Mouse (Mus musculus) frontal cortex, postnatal 14 days (tissue): ENCODE measurements around the gene Galk1.

ENCODE experiments used
- DNase-seq, 2 experiments: peaks; one replicate each; pipeline ENCODE4 v3.0.0; 2022; ENCODE audit warnings: low spot score in 2 of 2

The Galk1 gene

DNA sequence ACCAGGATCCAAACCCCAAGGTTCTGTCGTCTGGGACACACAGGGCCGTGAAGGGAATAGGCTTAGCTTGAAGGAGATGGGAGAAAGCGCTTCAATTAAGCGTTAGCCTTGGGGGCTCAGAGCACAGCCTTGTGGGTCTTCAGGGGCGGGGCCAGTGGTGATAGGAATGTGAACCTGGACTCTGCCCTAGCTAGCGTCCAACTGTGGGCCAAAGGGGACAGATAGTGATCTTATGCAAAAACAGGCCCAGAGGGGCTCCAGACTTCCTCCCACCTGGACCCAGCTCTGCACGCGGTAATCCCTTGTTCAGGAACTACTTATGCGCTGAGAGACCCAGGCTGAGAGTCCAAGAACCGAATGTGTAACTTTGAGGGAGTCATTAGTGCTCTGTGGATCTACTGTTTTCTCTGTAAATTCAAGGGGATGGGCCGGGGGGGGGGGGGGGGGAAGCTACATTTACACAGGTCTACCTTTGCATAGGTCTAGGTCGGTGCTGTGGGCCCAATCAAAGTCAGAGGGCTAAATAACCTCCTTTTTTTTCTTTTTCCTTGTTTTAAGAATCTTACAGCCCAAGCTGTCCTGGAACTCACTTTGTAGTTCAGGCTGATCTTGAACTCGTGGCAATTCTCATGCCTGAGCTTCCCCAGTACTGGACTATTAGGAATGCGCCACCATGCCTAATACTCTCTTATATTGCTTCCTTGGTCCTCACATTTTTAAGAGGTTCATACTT lies 824 bp downstream of the Galk1 start:
- DNase-seq: no peak

DNA sequence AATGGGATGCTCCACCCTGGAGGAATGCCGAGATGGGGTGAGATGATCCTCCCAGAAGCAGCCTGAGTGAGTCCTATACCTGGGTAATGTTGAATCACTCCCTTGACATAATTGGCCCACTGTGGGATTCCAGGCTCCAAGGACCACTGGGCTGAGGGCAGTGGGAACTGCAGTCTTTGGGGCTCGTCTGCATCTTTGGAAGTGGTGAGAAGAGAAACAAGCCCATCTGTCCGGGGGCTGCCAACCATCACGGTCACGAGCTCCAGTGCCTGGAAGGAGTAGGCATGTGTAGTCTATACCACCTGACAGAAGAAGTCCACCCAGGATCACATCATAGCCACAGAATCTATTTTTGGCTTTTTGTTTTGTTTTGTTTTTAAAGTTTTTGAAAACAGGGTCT lies 1.6 kb downstream of the Galk1 start:
- no peak for DNase-seq

DNA sequence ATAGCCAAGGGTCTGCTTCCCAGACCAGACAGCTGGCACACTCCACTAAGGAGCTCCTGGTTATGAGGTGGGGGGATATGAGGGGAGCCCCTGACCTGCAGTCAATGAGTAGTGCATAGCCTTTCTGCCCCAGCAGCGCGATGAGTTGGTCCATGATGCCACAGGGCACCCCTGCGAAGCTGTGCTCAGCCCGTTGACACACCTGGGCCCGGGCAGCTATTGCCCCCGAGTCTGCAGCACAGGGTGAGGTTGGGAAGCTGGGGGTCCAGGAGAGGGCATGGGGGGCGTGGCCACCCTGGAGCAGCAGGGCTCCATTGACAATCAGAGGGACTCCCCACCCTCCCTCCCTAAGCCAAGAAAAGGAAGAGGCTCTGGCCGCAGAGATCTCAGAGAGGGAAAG lies 2.4 kb downstream of the Galk1 start:
- DNase-seq: no peak

DNA sequence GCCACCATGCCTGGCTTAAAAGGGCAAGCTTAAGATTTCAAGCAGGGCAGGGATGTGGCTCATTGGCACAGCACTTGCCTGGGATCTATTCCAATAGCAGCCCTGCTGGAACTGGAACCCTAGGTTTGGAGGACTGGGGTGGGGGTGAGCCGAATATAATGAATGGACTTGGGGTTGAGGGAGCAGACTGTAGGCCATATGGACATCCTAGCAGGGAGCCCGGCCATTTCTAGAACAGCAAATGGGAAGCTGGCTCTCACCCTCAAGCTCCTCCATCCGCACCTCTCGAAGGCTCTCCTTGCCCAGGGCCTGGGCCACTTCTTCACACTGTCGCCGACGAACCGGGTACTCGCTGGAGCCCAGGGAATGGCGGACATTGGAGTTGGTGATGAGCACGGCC lies 2.9 kb downstream of the Galk1 start:
- DNase-seq: no peak

DNA sequence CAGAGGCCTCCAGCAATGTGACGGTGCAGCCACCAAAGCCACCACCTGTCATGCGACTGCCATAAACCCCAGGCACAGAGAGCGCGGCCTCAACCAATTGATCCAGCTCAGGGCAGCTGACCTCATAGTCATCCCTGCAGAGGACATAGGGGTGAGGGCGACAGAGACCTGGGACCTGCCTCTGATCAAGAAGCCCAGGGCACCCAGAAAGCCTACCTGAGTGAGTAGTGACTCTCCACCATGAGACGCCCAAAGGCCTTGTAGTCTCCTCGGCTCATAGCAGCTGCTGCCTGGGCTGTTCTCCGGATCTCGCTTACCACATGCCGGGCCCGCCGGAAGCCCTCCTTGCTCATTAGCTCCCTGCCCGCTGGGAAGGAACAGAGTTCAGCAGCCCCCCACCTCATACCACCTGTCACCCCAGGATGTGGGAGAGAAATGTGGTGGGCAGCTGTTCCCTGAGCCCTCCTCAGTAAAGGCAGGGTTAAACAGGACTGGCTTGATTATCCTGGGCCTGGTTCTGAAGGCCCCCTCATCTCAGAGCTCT lies 3.6 kb downstream of the Galk1 start:
- no peak for DNase-seq

DNA sequence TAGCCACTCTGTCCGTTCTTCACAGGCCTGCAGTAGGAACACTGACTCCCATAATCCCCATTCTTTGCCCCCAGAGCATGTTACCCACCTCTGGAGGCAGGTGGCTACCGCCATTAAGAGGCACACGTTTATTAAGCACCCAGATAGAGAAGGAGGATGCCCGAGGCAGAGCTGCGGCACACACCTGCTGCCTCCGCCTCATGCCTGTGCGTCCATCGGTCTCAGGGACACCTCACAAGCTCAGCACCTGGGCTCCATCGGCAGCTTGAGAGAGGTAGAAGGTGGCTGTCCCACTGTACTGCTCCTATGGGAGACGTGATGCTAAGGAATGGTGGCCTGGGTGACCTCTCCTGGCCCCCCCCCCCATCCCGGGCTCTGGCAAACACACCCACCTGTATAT lies 4.1 kb downstream of the Galk1 start:
- DNase-seq: no peak

DNA sequence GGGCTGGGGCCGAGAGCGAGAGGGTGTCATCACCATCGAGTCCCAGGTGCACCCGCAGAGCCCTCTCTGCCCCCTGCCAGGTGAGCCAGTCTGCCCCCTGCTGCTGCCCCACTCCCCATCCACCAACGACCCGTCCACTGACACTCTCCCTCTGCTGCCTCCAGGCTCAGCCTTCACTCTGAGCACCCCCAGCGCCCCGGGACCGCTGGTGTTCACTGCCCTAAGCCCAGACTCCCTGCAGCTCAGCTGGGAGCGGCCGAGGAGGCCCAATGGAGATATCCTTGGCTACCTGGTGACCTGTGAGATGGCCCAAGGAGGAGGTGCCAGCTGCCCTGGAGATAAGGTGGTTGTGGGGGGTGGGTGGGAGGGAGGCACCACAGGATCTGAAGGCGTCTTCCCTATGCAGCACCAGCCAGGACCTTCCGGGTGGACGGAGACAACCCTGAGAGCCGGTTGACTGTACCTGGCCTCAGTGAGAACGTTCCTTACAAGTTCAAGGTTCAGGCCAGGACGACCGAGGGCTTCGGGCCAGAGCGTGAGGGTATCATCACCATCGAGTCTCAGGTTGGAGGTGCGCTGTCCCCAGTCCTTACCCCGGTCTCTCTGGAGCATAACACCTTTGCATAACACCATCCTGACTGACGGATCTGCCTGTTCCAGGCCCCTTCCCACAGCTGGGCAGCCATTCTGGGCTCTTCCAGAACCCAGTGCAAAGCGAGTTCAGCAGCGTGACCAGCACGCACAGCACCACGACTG lies 5.2 kb downstream of the Galk1 start:
- no peak for DNase-seq

DNA sequence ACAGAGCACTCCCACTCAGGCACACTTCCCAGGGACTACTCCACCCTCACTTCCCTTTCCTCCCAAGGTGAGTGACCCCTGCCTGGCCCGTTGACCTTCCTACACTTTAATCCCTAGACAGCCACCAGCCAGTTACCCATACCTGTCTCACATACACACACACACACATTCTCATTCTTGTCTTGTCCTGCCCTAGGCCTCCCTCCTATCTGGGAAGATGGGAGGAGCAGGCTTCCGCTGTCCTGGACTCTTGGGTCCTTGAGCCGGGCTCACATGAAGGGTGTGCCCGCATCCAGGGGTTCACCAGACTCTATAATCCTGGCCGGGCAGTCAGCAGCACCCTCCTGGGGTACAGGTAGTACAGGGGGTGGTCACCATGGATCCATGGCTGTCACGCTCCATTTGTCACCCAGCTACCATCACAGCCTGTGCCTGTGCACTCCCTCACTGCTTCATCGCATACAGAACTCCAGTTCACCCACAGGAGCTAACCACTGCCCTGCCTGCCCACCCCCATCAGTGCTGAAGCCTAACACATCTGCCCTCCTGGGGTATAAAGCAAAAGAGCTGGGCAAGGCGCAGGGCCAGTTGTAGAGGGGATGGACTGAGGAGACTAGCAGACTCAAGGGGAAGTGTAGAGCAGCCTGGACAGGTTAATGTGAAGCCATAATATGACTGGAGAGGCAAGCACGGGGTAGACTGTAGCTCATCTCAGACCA lies 6.7 kb downstream of the Galk1 start:
- DNase-seq: no peak

DNA sequence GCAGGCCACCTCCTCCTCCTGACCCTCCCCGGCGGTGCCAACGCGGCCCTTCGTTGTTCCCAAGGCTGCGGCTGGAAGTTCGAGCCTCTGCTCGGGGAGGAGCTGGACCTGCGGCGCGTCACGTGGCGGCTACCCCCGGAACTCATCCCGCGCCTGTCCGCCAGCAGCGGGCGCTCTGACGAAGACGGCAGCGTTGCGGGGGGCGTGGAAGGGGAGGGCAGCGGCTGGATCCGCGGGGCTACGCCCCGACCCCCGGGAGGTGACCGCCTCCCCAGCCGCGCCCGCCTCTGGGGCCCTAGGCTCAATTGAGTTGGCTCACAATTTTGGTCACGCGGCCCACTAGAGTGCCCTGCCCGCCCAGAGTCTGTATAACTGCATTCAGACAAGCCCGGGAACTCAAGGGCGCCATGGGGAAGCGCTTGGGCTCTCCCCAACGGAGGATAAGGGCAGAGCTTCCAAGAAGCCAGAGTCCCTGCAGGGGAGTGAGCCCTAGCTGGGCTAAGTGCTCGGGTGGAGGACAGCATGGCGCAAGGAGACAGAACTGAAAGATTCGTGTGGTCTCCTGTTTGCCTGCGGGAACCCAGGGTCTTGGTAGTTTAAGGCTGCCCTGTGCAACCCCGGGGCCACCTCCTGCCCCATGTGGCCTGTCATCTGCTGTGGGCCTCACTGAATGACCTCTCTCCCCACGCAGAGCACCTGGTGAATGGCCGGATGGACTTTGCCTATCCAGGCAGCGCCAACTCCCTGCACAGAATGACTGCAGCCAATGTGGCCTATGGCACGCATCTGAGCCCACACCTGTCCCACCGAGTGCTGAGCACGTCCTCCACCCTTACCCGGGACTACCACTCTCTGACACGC lies 7.4 kb downstream of the Galk1 start:
- DNase-seq: peak in 1 of 2 experiments; percentile 48

DNA sequence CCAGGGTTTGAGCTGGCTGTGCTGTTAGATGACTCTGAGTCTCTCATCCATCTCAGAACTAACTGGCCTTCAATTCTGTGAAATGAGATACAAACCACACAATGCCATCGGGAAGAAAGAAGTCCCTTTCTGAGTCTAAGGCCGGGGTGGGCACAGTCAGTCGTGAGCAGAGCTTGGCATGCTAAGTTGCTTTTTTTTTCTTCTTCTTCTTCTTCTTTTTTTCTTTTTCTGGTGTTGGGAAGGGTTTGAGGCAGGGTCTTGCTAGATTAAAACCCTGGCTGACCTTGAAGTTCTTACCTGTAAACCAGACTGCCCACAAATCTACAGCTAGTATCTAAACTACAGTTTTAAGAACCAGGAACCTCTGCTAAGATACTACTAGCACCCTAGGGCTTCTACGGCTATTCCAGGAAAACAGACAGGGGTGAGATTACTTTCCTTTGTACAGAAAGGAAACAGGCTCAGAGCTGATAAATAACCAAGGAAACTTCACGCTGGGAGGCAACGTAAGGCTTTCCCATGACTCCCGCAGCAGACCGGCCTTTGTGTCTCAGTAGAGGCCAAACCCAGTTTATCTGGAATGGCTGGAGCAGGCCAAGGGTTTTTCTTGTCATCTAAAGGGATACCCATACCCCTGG lies 8.2 kb downstream of the Galk1 start:
- no peak for DNase-seq

DNA sequence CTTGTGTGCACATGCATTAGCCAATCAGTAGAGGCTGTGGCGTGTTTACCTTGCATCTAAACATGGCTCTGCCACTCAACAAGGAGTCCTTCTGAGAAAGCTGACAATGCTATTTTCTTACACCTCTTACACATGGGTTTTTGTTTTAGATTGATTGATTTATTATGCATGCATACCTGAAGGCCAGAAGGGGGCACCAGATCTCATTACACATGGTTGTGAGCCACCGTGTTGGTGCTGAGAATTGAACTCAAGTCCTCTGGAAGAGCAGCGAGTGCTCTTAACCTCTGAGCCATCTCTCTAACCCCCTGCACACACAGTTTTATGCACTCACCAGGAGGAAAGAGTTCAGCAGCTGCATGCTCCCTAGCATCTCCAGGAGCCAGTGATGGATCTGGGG lies 9.6 kb downstream of the Galk1 start:
- DNase-seq: no peak

DNA sequence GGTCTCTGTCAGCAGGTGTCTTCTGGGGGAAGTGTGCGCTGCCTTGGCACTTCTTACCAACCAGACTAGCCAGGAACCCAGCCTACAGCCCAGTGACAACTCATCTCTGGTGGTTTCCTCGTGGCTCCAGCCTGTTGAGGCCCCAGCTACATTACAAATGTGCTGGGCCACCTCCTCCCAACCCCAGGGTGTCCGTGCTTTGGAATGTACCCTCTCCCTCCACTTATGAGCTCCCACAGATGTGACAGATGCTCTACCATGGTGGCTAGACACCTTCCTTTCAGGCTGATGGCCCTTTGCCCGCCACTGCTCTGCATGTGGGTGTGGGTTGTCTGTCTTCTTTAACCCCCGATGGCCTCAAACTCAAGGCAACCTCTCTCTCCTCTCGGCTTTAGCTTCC lies 10.8 kb downstream of the Galk1 start:
- DNase-seq: no peak

DNA sequence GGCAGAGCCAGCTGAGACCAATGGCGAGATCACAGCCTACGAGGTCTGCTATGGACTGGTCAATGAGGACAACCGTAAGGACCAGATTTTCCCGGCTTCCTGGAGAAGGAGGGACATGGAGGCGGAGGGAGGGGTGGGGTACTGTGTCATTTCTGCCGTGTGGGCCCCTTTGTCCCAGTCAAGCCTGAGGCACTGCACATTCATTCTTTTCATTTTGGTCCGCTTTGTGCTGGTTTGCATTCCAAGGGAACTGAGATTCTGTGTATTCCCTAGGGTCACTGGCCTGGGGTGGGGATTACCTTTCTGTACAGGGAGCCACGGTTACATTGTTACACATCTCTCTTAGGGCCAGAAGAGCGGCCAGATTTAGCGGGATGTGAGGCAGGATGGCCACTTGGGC lies 11.9 kb downstream of the Galk1 start:
- no peak for DNase-seq

DNA sequence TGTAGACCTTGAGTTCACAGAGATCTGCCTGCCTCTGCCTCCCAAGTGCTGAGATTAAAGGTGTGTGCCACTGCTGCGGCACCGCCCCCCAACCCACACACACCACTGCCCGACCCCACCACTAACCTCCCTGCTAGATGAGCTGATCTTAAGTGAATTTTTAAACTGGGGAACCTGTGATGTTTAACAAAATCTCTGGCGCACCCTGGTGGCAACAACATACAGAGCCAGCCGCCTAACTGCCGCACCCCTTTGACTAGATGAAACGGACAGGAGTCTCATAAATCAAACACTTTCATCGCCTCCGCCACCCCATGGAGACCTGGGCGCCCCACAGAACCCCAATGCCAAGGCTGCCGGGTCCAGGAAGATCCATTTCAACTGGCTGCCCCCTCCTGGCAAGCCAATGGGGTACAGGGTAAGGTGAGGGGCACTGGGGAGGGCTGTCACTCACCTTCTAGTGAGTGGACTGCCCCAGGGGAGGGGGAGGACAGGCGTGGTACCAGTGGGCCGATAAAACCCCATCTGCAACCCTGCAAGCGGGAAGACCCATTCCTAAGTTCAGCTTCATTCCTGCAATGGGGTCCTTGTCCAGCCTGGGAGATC lies 12.9 kb downstream of the Galk1 start:
- peak; percentile 50 to 75 for DNase-seq

DNA sequence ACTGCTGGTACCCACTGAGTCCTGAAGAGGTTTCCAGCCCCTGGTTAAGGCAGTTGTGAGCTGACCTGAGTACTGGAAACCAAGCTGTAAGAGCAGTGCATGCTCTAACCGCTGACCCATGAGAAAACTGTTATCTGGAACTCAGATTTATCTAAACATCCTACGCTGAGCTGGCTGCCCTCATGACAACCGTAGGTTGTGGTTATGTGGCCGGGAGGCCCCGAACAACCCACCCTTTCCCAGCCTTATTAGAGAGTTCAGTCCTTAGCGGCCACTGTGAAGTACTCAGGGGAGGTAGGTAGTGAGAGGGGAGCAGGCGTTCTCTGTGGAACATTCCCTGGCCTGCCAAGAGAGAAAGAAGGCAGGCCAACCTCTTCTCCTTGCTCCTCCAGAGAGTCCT lies 13.5 kb downstream of the Galk1 start:
- DNase-seq: no peak

DNA sequence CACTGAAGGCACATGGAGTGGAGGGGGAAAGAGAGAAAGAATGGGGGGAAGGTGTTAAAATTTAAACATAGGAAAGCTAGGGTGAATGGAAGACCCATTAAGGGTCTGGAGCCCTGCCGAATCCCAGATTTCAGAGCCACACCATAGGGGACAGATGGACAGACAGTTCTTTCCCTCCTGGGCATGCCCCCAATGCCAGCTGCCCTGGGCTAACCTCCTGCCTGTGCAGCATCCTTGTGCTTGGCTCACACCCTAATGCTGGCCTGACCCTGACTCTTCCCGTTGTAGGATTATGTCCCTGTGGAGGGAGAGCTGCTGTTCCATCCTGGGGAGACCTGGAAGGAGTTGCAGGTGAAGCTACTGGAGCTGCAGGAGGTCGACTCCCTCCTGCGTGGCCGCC lies 14.9 kb downstream of the Galk1 start:
- DNase-seq: no peak

DNA sequence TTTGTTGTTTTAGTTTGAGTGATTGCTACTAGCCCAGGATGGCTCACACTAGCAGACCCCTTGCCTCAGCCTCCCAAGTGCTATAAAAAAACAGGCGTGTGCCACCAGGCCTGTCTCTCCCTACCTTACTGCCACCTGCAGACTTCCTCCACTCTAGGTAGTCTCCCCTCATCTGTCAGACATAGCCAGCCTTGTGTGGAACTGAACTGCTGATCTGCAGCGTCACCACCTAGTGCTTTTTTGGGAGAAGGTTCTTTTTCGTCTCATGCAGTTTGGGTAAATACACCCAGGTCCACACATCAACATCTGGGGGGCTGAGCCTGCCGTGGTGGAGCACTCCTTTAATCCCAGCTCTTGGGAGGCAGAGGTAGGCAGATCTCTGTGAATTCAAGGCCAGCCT lies 15.5 kb downstream of the Galk1 start:
- no peak for DNase-seq

DNA sequence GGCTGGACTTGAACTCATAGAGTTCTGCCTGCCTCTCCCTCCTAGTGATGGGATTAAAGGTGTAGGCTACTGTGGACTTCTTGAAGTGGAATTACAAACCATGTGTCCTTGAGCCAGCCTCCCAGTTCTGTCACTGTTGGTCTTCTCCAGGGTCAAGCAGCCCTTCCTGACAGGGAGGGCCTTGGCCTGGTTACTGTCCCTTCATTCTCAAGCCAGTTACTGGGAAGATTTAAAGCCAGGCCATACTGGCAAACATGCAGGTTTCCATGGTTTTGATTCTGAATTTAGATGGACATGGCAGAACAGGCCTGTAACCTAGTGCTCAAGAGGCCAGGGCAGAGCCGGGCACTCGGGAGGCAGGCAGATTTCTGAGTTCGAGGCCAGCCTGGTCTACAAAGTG lies 17.3 kb downstream of the Galk1 start:
- no peak for DNase-seq

DNA sequence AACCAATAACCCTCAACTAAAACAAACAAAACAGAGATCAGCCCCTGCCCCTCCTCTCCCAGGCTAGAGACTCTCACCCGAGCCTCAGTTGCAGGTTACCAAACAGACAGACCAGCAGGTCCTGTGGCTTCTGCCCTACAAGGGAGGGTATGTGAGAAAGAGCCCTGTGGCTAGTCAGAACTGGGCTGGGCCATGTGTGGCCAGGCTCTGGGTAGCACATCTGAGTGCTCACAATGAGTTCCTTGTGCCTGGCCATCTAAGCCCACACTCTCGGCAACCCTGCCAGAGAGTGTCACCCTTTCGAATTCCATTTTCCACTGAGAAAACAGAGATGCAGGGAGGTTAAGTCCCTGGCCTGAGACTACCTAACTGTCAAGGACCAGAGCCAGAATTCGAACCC lies 20.4 kb downstream of the Galk1 start:
- DNase-seq: no peak

DNA sequence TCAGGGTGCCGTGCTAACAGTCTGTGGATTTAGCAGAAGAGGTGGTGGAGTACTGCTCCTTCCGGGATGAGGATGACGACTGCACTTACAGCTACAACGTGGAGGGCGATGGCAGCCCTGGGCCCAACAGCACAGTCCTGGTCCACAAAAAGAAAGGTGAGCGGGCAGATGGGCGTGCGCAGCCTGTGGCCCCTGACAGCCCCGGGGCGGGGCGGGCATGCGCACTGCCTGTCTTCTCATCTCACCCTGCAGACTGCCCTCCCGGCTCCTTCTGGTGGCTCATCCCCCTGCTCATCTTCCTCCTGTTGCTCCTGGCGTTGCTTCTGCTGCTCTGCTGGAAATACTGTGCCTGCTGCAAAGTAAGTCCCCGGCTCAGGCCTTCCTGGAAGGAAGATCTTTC lies 22.8 kb downstream of the Galk1 start:
- no peak for DNase-seq

DNA sequence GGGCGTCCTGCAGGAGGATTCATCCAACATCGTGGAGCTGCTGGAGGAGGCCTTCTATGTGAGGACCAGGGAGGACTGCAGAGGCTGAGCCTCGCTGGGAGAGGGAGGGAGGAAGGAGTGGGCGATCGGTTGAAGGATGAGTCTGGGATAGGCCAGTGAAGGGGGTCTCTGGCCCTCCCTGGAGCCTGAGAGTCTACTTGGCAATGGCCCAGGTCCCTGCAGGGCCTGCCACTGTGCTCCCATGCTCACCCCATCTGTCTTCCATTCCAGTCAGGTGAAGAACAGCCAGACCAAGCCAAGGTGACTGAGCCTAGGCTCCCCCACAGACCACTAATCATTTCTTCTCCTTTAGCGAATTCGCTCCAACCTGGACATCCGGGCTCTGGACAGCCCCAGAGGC lies 29.2 kb downstream of the Galk1 start:
- DNase-seq: no peak
